Mouse (Mus musculus) MEL (cell line): ENCODE measurements around the gene Siglece. TPM values are rescaled to one million over a fixed set of nuclear protein-coding genes. Genes with fewer than 3 reads are reported as not detected.
"Not testable (repeated sequence)": the region's sequence is repeated elsewhere in the genome, so short reads cannot be mapped to it uniquely, and the experiment has no call there.

ENCODE experiments used
- DNase-seq: peaks from one replicate; pipeline ENCODE4 v3.0.0; 2011; ENCODE audit warnings: low read depth, low spot score
- H3K27ac ChIP-seq: 2 replicates; pipeline ENCODE4 v1.5.1; 2012; ENCODE audit warnings: low read depth, mild to moderate bottlenecking, control low read depth, low read length, moderate library complexity; ENCODE audit not compliant: control insufficient read depth
- H3K27me3 ChIP-seq, 2 experiments: fragments of 150-350 bp in 1 of 2; sonication (generic) in 1 of 2; 2 replicates each; pipeline ENCODE4 v1.6.1; 2012; ENCODE audit warnings: low read length in 2 of 2, mild to moderate bottlenecking in 2 of 2, improper control_type of control experiment in 1 of 2, moderate library complexity in 1 of 2; ENCODE audit not compliant: insufficient read depth in 2 of 2, control insufficient read depth in 1 of 2
- H3K36me3 ChIP-seq, 2 experiments: 2 replicates each; pipeline ENCODE4 v1.6.1; 2012 to 2014; ENCODE audit warnings: low read length in 2 of 2, improper control_type of control experiment in 1 of 2, inconsistent platforms in 1 of 2, mild to moderate bottlenecking in 1 of 2; ENCODE audit not compliant: insufficient read depth in 2 of 2, control insufficient read depth in 1 of 2
- H3K4me1 ChIP-seq, 2 experiments: fragments of 150-350 bp in 1 of 2; sonication (generic) in 1 of 2; 2 replicates each; pipeline ENCODE4 v1.6.1; 2012; ENCODE audit warnings: low read length in 2 of 2, improper control_type of control experiment in 1 of 2, mild to moderate bottlenecking in 1 of 2; ENCODE audit not compliant: insufficient read depth in 2 of 2, control insufficient read depth in 1 of 2
- H3K4me3 ChIP-seq, 2 experiments: fragments of 150-350 bp in 1 of 2; sonication (generic) in 1 of 2; 2 replicates each; pipeline ENCODE4 v1.5.1; 2012; ENCODE audit warnings: low read depth in 2 of 2, low read length in 2 of 2, mild to moderate bottlenecking in 2 of 2, moderate library complexity in 2 of 2, control low read depth in 1 of 2, improper control_type of control experiment in 1 of 2; ENCODE audit not compliant: control insufficient read depth in 1 of 2, insufficient read depth in 1 of 2
- H3K79me2 ChIP-seq: 2 replicates; pipeline ENCODE4 v1.6.1; 2012; ENCODE audit warnings: mild to moderate bottlenecking, low read length, moderate library complexity; ENCODE audit not compliant: control insufficient read depth, poor library complexity, insufficient read depth
- H3K9ac ChIP-seq: 2 replicates; pipeline ENCODE4 v1.6.1; 2012; ENCODE audit warnings: low read depth, mild to moderate bottlenecking, control low read depth, low read length, moderate library complexity; ENCODE audit not compliant: control insufficient read depth, poor library complexity, severe bottlenecking
- H3K9me3 ChIP-seq: fragments of 150-350 bp; sonication (generic); replicated peaks from 2 replicates; pipeline ENCODE4 v1.6.1; 2012; ENCODE audit warnings: mild to moderate bottlenecking, low read length, improper control_type of control experiment, moderate library complexity; ENCODE audit not compliant: insufficient read depth
- CHD1 ChIP-seq: IDR thresholded peaks from 2 replicates; pipeline ENCODE4 v1.6.1; 2012; ENCODE audit warnings: low read depth, mild to moderate bottlenecking, inconsistent platforms, low read length, improper control_type of control experiment
- E2F4 ChIP-seq: IDR thresholded peaks from 2 replicates; pipeline ENCODE4 v1.6.1; 2011; ENCODE audit warnings: low read depth, low read length, improper control_type of control experiment, borderline replicate concordance
- GABPA ChIP-seq: IDR thresholded peaks from 2 replicates; pipeline ENCODE4 v1.6.1; 2012; ENCODE audit warnings: low read depth, mild to moderate bottlenecking, inconsistent platforms, low read length, improper control_type of control experiment, moderate library complexity
- GATA1 ChIP-seq: IDR thresholded peaks from 2 replicates; pipeline ENCODE4 v1.6.1; 2011; ENCODE audit warnings: low read depth, low read length, improper control_type of control experiment
- JUND ChIP-seq: IDR thresholded peaks from 2 replicates; pipeline ENCODE4 v1.6.1; 2011; ENCODE audit warnings: low read depth, mild to moderate bottlenecking, improper control_type of control experiment, low read length
- MYC ChIP-seq: IDR thresholded peaks from 2 replicates; pipeline ENCODE4 v1.6.1; 2011; ENCODE audit warnings: low read depth, mild to moderate bottlenecking, low read length, improper control_type of control experiment, moderate library complexity
- NELFE ChIP-seq: IDR thresholded peaks from 2 replicates; pipeline ENCODE4 v1.6.1; 2011; ENCODE audit warnings: low read depth, low read length, improper control_type of control experiment
- SIN3A ChIP-seq: IDR thresholded peaks from 2 replicates; pipeline ENCODE4 v1.6.1; 2012; ENCODE audit warnings: low read length, improper control_type of control experiment, inconsistent platforms
- TBP ChIP-seq: IDR thresholded peaks from 2 replicates; pipeline ENCODE4 v1.8.0; 2011; ENCODE audit warnings: low read depth, low read length, improper control_type of control experiment
- USF2 ChIP-seq, 2 experiments: IDR thresholded peaks; 2 replicates each; pipeline ENCODE4 v1.6.1; 2011 to 2012; ENCODE audit warnings: improper control_type of control experiment in 2 of 2, low read length in 2 of 2, borderline replicate concordance in 1 of 2, inconsistent platforms in 1 of 2, low read depth in 1 of 2, mild to moderate bottlenecking in 1 of 2; ENCODE audit not compliant: insufficient read depth in 1 of 2
- ZC3H11A ChIP-seq: IDR thresholded peaks from 2 replicates; pipeline ENCODE4 v1.6.1; 2012; ENCODE audit warnings: low read depth, mild to moderate bottlenecking, inconsistent platforms, low read length, improper control_type of control experiment
- ZKSCAN1 ChIP-seq: IDR thresholded peaks from 2 replicates; pipeline ENCODE4 v1.6.1; 2012; ENCODE audit warnings: low read depth, mild to moderate bottlenecking, inconsistent platforms, low read length, improper control_type of control experiment, moderate library complexity
- ZNF384 ChIP-seq: IDR thresholded peaks from 2 replicates; pipeline ENCODE4 v1.6.1; 2012; ENCODE audit warnings: low read depth, mild to moderate bottlenecking, inconsistent platforms, low read length, improper control_type of control experiment
- polyA plus RNA-seq, 2 experiments: library from polyadenylated mRNA; stranded (reverse) in 1 of 2; unstranded in 1 of 2; fragments of >175 nt in 1 of 2; fragments of >200 nt in 1 of 2; gene quantifications; 2 replicates each; pipeline versions ENCODE4 v1.2.1 to v1.2.4; 2012; ENCODE audit warnings: low replicate concordance in 2 of 2, low read depth in 1 of 2; ENCODE audit not compliant: insufficient read length in 2 of 2, insufficient read depth in 1 of 2, missing spikeins in 1 of 2
- total RNA-seq: library from RNA; depleted of rRNA; stranded (reverse); fragments of 300-350 nt; gene quantifications from 2 replicates; pipeline ENCODE4 v1.2.3, GENCODE M21; 2012

The Siglece gene
- total and polyA plus RNA-seq, 3 experiments, result 0.07 TPM; not detected in 2

- H3K4me3 ChIP-seq, result peak overlapping the region; percentile 52 to 90
- H3K27me3 ChIP-seq, result no peaks in the 10 kb centered on the region
- H3K4me1 ChIP-seq, result peaks cover 0 to 5% of the 10 kb centered on the region in 2 experiments; a peak in 1 of 4 replicates
- peak overlapping the region; percentile 57 for H3K9ac ChIP-seq
- TF ChIP-seq ZNF384 (no peak), CHD1 (no peak), GATA1 (no peak), JUND (no peak), MYC (no peak), GABPA (no peak), SIN3A (no peak), ZC3H11A (no peak), TBP (no peak)
- H3K36me3 ChIP-seq, result peaks cover 0 to 2% of the 10 kb centered on the region in 2 experiments; a peak in 1 of 4 replicates
- H3K79me2 ChIP-seq, result peaks cover 18% of the 10 kb centered on the region
- H3K9me3 ChIP-seq, result no peaks in the 10 kb centered on the region
- DNase-seq, result peak; percentile 7
- no peak overlapping the region; the same call in 1 of the 2 replicates for H3K27ac ChIP-seq
These were observed 11.3 kb upstream of the Siglece start for GRCm38 (mm10) chr7:43671064-43671808.

- Histone ChIP-seq H3K9ac (no peak overlapping the region), H3K9me3 (no peaks in the 10 kb centered on the region), H3K27ac (no peak overlapping the region), H3K36me3 (0 out of 4 replicates have a peak, but pooled peaks cover 0 to 2% of the 10 kb centered on the region in 2 experiments), H3K4me3 (no peak overlapping the region), H3K4me1 (peaks cover 0 to 5% of the 10 kb centered on the region in 2 experiments; a peak in 1 of 4 replicates), H3K79me2 (peaks cover 13% of the 10 kb centered on the region), H3K27me3 (no peaks in the 10 kb centered on the region)
- TF ChIP-seq USF2 (IDR thresholded peaks at IDR 0.05; ENCODE audit: borderline replicate concordance in 1 of 2, insufficient read depth in 1 of 2, low read depth in 1 of 2, low read length in 2 of 2), result no peak
- no peak for TF ChIP-seq NELFE
- TF ChIP-seq CHD1, result no peak
- no peak for TF ChIP-seq SIN3A
- no peak for TF ChIP-seq E2F4
- no peak for TF ChIP-seq ZKSCAN1
- peak; percentile 8 for DNase-seq
These were observed 8.6 kb upstream of the Siglece start for GRCm38 (mm10) chr7:43668582-43668981.

GRCm38 (mm10) chr7:43667221-43667620 is 7.3 kb upstream of the Siglece start:
- not testable (repeated sequence) for H3K79me2 ChIP-seq, H3K4me1 ChIP-seq, H3K27ac ChIP-seq, H3K9ac ChIP-seq, H3K4me3 ChIP-seq, DNase-seq, H3K36me3 ChIP-seq, H3K27me3 ChIP-seq, H3K9me3 ChIP-seq
